Mouse (Mus musculus) myocyte (in vitro differentiated cells): ENCODE measurements around the gene Apol7a.
"Not testable (repeated sequence)": the region's sequence is repeated elsewhere in the genome, so short reads cannot be mapped to it uniquely, and the experiment has no call there.

Experiments used
- E2F4 ChIP-seq: IDR thresholded peaks from one replicate; pipeline ENCODE4 v1.6.1; 2011; ENCODE audit warnings: mild to moderate bottlenecking, control low read depth, moderate library complexity; ENCODE audit not compliant: insufficient read depth
- MAX ChIP-seq: IDR thresholded peaks from one replicate; pipeline ENCODE4 v1.6.1; 2011; ENCODE audit warnings: low read depth, mild to moderate bottlenecking, control low read depth
- MYOG ChIP-seq, 3 experiments: IDR thresholded peaks; one replicate each; pipeline ENCODE4 v1.6.1; 2011; ENCODE audit warnings: control low read depth in 2 of 3, low read depth in 2 of 3, mild to moderate bottlenecking in 2 of 3; ENCODE audit not compliant: insufficient read length in 2 of 3, control insufficient read depth in 1 of 3, insufficient read depth in 1 of 3
- POLR2A ChIP-seq: IDR thresholded peaks from one replicate; pipeline ENCODE4 v1.6.1; 2011; ENCODE audit warnings: low read depth, mild to moderate bottlenecking, control low read depth, moderate library complexity; ENCODE audit not compliant: insufficient read length
- POLR2AphosphoS2 ChIP-seq: IDR thresholded peaks from one replicate; pipeline ENCODE4 v1.6.1; 2011; ENCODE audit warnings: low read depth, control low read depth; ENCODE audit not compliant: insufficient read length
- REST ChIP-seq: IDR thresholded peaks from one replicate; pipeline ENCODE4 v1.6.1; 2011; ENCODE audit warnings: mild to moderate bottlenecking, control low read depth, moderate library complexity; ENCODE audit not compliant: insufficient read depth, insufficient read length
- SRF ChIP-seq: IDR thresholded peaks from one replicate; pipeline ENCODE4 v1.6.1; 2011; ENCODE audit warnings: low read depth; ENCODE audit not compliant: control insufficient read depth, insufficient read length
- TCF12 ChIP-seq: IDR thresholded peaks from one replicate; pipeline ENCODE4 v1.6.1; 2011; ENCODE audit warnings: mild to moderate bottlenecking, control low read depth; ENCODE audit not compliant: poor library complexity, insufficient read depth, severe bottlenecking

- TF ChIP-seq POLR2A; MYOG (IDR thresholded peaks at IDR 0.05; ENCODE audit: control insufficient read depth in 1 of 3, insufficient read depth in 1 of 3, insufficient read length in 2 of 3, low read depth in 2 of 3); E2F4; SRF; TCF12; REST; POLR2AphosphoS2; MAX: not testable (repeated sequence)
Measured at GRCm38 (mm10) chr15:77445668-77446067, 46.8 kb upstream of the Apol7a start.
